Comparison of ENCODE assay signal across 8 mouse cellular contexts in the genomic region with DNA sequence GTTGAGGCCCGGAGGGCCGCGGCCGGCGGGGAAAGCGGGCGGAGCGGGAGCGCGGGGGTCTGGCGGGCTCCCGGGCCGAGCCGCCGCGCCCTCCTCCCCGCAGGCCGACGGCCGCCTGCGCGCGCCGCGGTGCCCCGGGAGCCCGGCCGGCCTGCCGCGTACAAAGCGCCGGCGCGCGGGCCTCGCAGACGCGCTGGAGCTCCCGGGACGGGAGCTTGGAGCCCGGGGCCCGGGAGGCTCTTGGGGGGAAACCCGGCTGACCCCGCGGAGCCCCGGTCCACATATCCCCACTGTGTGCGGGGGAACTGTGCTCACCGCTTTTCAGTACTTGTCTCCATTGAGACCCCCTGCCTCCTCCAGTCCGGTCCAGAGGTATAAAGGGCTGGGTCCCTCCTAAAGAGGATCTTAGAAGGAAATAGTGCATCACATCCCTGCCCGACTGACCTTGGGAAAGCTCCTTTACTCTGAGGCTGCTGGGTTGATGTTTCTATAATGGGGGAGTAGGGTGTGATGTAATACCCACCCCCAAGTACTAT. TPM values are rescaled to one million over a fixed set of nuclear protein-coding genes. Genes with fewer than 3 reads are reported as not detected.
DNase-seq lines count a peak whose midpoint lies in the region; ATAC-seq lines count a peak whose summit lies in the region.

No protein-coding gene starts in this region.

- no peaks in the 10 kb centered on the region for H3K27me3 ChIP-seq in intestine, embryonic 15.5 days (replicated peaks)

- H3K4me1 ChIP-seq in intestine, embryonic 15.5 days (replicated peaks), result peaks cover 17% of the 10 kb centered on the region

- H3K27ac ChIP-seq in intestine, embryonic 15.5 days, result peak overlapping the region; percentile 91

- peak; percentile 44 for DNase-seq in urinary bladder, adult 2 months (ENCODE audit: low spot score)
- no peak for DNase-seq in urinary bladder, postnatal 10 days (ENCODE audit: low spot score)
- peak; percentile 58 for DNase-seq in cerebellum, adult 9-10 months
- peak; percentile 37 for DNase-seq in gastrocnemius, postnatal 14 days
- DNase-seq in lung, postnatal 14 days, result peak; percentile 19
- DNase-seq in right cerebral cortex, postnatal 4 days, result peak; percentile 47
- no peak for DNase-seq in spleen, adult 12 weeks (ENCODE audit: low spot score)

- H3K9me3 ChIP-seq in intestine, embryonic 15.5 days, result no peaks in the 10 kb centered on the region

- peak overlapping the region; percentile 94 for H3K9ac ChIP-seq in intestine, embryonic 15.5 days

- H3K4me2 ChIP-seq in intestine, embryonic 15.5 days (replicated peaks), result peak overlapping the region; percentile 87

- no peaks in the 10 kb centered on the region for H3K36me3 ChIP-seq in intestine, embryonic 15.5 days

- intact Hi-C loops in gastrocnemius, postnatal 14 days (cut with DNase I; ENCODE audit: low total_unique reads), result loop anchor here (10.0 kb wide), 1 partner anchor 66 kb away; the partner anchor contains the start of gene Tex10

- under 1% methylated on average over 41 of the region's 50 CpGs for WGBS in intestine, embryonic 15.5 days

- peak; percentile 85 for ATAC-seq in intestine, embryonic 15.5 days

- peak overlapping the region; percentile 68 for H3K4me3 ChIP-seq in intestine, embryonic 15.5 days (replicated peaks)

RNA-seq across cellular contexts. Expression of gene Msantd3, which starts 0.9 kb away (rescaled TPM):
- polyA plus RNA-seq in urinary bladder, adult 2 months (2012; rRNA removed), result 22.6 and 25.4 TPM in 2 replicates
- total RNA-seq in gastrocnemius, postnatal 14 days (2021), result 10 to 100 TPM; 12.7 to 17.8 TPM
- 16.9 and 19.8 TPM in 2 replicates for polyA plus RNA-seq in intestine, embryonic 15.5 days (2015; fragmentation: Nextera tagmentation; extraction: Ambion mirVana)

RNA-seq across cellular contexts. Expression of gene Tmeff1, which starts 44.3 kb away (rescaled TPM):
- 20.0 and 22.8 TPM in 2 replicates for polyA plus RNA-seq in urinary bladder, adult 2 months (2012; rRNA removed)
- total RNA-seq in gastrocnemius, postnatal 14 days (2021), result 1 to 10 TPM; 1.0 to 1.1 TPM
- polyA plus RNA-seq in intestine, embryonic 15.5 days (2015; fragmentation: Nextera tagmentation; extraction: Ambion mirVana), result 37.4 and 45.4 TPM in 2 replicates

Comparison
In these comparisons a context has a peak if more than half of its experiments do, and no peak if none do; other contexts are left out.
1. DNase-seq: peak in urinary bladder, adult 2 months (single experiment), cerebellum, adult 9-10 months (single experiment), gastrocnemius, postnatal 14 days (single experiment), lung, postnatal 14 days (single experiment) and right cerebral cortex, postnatal 4 days (single experiment); none in urinary bladder, postnatal 10 days (single experiment) and spleen, adult 12 weeks (single experiment).